Mouse (Mus musculus) regulatory T cell (primary cell): Measurements from ENCODE around the gene Dhcr7.

Experiments
- in situ Hi-C: fragments of 300-600 bp; cut with MboI, MseI; formaldehyde crosslinking; loops from one replicate; pipeline ENCODE4 v1.15.1; 2025; ENCODE audit warnings: high pct_unique_total_duplicates

Dhcr7 gene

DNA sequence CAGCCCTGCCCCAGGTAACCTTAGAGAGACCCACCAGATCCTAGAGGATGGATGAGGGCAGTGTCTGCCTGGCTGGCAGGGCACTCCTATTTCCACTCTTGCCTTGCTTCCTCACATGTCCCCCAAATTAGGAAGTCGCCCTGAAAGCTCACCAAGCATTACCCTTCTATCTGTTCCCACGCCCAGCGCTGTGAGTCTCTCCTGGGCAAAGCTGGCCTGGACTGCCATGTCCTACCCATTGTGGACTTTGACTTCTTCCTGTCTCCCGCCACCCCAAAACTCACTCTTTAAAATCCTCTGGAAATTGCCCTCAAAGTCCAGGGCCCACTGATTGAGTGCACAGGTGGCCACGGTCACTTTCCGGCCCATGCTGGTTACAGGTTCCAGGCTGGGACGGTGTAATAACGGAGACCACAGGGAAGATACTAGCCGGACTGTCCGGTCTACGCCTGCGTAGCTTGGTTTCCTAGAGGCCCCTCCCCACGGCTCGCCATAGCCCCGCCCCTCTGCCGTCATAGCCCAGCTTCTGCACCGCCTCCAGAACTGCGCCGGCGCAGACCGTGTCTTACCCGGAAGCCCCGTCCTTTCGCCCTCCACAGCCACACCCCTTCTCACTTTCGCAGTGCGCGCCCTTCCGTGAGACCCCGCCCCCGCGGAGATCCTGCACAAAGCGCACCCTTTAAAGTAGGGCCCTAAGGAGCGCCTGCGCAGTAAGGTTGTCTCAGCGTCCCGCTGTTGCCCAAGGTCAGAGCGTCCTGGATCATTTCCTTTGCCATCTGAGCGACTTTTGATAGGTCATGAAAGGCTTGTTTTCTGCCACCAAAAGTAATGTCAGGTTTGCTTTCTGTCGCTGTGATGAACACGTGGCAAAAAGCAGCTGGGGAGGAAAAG is at the start of gene Dhcr7, which contains the start of gene Nadsyn1:
Gene Dhcr7, plus strand, starts transcription at position 771 of the 891 bp plus-strand sequence.
Gene Nadsyn1, minus strand, starts transcription at position 475 of the 891 bp plus-strand sequence.
- in situ Hi-C loops: no loop called here

- in situ Hi-C loops: loop anchor here (10.0 kb wide), 1 partner anchor 1971 kb away; no protein-coding TSS in a partner anchor
Measured at GRCm38 (mm10) chr7:143776137-143776536, 46.8 kb upstream of the Dhcr7 start.

GRCm38 (mm10) chr7:143777375-143777774 is 45.6 kb upstream of the Dhcr7 start:
- in situ Hi-C loops: loop anchor here (10.0 kb wide), 1 partner anchor 1973 kb away; no protein-coding TSS in a partner anchor

- in situ Hi-C loops: no loop called here
Measured at GRCm38 (mm10) chr7:143783378-143783995, 39.5 kb upstream of the Dhcr7 start.

DNA sequence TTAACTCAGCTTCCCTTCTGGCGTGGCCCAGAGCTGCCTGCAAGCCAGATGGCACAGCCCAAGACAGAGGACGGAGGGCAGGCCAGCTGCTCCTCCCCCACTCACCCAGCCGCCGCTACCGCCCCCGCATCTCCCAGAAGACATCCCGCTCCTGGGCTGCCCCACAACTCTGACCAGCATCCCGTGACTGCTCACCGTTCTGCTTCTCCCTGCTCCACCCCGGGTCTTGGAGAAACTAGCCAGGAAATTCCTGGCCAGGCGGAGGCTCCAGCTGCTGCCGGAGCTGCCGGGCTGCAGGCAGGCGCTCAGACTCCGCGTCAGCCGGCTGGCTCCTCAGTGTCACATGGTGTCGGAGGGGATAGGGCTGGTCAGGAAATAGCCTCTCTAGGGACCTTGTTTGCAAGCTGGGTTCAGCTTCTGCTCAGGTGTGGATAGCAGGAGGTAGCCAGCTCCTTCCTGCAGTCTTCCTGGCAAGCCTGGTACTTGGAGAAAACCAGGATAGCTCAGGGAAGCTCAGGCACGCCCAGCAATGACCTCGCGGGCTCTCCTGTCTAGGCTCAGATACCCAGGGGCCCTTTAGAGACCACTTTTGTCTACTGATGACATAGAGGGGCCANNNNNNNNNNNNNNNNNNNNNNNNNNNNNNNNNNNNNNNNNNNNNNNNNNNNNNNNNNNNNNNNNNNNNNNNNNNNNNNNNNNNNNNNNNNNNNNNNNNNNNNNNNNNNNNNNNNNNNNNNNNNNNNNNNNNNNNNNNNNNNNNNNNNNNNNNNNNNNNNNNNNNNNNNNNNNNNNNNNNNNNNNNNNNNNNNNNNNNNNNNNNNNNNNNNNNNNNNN is 38.7 kb upstream of the Dhcr7 start, which contains the start of gene Mrgpre:
Gene Mrgpre, minus strand, starts transcription at position 505 of the 834 bp plus-strand sequence.
- in situ Hi-C loops: no loop called here

DNA sequence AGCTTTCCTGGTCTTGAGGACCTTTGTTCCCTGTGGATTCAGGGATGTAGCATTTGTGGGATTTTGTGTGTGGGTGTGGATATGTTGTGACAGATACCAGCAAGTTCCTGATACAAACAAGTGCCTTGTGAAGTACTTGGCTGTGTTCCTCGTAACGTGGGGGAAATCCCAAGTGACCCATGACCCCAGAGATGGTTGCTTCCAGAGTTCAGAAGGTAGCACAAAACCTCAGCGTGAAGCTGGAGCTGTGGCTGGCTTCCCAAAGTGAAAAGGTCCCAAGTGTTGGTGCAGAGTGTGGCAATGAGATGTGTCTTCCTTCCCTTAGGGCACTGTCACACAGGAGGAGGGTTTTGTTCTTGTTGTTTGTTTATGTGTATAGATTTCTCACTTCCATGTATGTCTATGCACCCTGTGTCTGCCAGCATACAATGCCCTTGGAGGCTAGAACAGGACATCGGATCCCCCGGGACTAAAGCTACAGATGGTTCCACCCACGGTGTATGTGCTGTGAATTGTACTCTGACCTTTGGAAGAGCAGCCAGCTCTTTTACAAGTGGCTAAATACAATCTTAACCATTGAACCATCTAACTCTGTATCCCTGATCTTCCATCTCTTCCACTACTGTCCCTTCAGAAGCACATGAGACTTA is 30.5 kb upstream of the Dhcr7 start:
- in situ Hi-C loops: no loop called here

DNA sequence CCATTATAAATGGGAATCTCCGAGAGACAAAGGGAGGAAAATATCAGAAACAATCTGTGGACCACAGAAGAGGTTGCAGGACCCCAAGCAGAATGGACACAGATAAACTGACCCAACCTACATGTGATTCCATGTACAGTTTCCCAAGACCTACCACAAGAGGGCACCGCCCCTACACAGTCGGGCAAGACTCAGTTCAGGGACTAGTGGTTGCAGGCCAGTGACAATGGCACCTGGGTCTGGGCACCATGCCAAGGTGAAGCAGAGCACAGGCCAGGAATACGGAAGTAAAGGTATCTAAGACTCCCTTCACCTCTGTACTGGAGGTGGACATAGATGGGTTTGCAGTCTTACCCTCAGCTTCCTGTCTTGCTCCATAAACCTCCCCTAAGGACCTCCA is 29.8 kb upstream of the Dhcr7 start:
- in situ Hi-C loops: no loop called here

GRCm38 (mm10) chr7:143798783-143799182 is 24.2 kb upstream of the Dhcr7 start:
- in situ Hi-C loops: no loop called here

GRCm38 (mm10) chr7:143800770-143801169 is 22.2 kb upstream of the Dhcr7 start:
- in situ Hi-C loops: no loop called here

GRCm38 (mm10) chr7:143801195-143802065 is 21.5 kb upstream of the Dhcr7 start:
- in situ Hi-C loops: no loop called here

DNA sequence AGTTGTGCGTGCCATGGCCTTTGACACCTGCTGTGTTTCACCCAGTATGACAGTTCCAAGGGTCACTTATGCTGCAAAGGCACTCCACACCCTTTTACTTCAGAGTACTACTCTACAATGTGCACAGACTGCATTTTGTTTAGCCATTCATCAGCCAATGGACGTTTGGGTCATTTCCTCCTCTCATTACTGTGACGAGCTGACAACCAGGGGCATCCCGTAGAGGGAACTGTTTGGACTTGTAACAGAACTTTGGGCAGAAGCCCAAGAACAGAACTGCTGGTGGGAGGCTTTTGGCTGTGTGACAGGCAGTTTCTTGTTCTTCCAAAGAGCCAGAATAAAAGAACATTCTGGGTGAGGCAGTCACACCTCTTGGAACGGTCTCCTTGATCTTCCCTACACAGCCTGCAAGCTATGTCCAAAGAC is 17.7 kb upstream of the Dhcr7 start:
- in situ Hi-C loops: no loop called here

DNA sequence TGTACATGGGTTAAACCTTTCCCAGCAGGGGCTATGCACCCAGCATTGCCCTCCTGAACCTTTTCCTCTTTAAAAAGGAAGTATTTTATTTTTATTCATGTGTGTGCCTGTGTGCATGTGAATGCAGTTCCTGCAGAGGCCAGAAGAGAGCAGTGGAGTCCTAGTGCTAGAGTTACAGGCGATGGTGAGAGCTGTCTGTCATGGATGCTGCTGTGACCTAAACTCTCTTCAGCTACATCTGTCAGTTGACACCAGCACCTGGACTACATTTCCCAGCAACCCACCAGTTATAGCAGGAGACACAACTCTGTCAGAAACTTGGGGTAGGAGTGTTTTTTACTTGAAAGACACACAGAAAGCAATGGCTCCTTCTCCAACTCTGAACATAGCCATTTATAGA is 14.0 kb upstream of the Dhcr7 start:
- in situ Hi-C loops: no loop called here

- in situ Hi-C loops: loop anchor here (10.0 kb wide), 1 partner anchor 86 kb away; no protein-coding TSS in a partner anchor
Measured at GRCm38 (mm10) chr7:143819201-143819600, 3.7 kb upstream of the Dhcr7 start.

GRCm38 (mm10) chr7:143821241-143821640 is 1.7 kb upstream of the Dhcr7 start:
- in situ Hi-C loops: no loop called here

GRCm38 (mm10) chr7:143823266-143823605 is 291 bp downstream of the Dhcr7 start:
- in situ Hi-C loops: no loop called here

- in situ Hi-C loops: no loop called here
Measured at GRCm38 (mm10) chr7:143826985-143827384, 4.0 kb downstream of the Dhcr7 start.

DNA sequence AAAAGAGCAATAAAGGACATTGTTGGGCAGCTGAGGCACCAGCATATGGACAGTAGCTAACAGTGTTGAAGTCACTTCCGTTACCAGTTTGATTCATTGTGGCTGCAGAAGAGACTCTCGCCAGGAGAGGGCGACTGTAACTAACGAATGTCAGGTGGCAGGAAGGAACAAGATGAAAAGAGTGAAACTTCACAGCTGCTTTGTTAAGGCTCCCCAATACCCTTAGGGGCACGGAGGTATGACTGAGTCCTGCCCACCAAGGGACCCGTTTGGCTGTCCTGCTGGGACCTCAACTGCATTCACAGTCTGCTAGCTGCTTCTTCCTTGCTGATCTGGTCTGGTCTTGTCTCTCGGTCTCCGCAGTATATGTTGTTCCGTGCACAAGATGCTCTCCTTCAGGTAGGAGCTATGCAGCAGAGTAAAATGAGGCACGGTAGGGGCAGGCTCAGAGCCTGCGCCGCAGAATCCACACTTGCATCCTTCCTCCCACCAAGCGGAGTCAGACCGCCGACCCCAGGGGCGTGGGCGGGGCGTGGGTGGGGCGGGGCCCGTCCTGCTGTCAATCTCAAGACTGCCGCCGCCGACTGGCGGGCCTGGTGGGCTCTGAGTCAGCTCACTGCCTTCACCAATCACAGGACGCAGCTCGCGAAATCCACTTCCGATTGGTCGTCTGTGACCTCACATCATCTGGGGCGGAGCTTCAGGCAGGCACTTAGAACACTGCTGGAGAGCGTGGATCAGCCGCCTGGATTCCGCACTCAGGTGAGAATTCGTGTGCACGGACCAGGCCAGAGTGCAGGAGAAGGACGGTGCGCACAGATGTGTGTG is 6.8 kb downstream of the Dhcr7 start:
- in situ Hi-C loops: loop anchor here (5.0 to 10.0 kb wide), 3 partner anchors 78 to 725 kb away; partner anchors contain the start of gene Ppfia1

DNA sequence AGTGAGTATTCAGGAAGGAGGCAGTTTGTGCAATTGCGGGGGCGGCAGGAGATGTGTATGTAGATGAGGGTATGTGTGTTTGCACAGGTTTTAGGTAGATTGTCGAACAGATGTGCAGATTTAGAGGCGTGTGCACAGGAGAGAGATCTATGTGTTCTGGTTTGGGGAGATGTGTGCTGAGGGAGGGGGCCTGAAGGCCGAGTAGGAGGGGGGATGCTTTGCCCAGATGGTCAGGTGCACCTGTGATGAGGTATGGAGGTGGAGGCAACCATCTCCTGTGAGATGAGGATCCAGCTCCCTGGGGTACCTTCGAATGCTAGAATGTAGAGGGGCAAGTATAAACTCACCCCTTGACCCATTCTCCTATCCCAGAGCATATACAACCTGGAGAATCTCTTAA is 7.5 kb downstream of the Dhcr7 start:
- in situ Hi-C loops: loop anchor here (5.0 to 10.0 kb wide), 3 partner anchors 77 to 724 kb away; partner anchors contain the start of gene Ppfia1

DNA sequence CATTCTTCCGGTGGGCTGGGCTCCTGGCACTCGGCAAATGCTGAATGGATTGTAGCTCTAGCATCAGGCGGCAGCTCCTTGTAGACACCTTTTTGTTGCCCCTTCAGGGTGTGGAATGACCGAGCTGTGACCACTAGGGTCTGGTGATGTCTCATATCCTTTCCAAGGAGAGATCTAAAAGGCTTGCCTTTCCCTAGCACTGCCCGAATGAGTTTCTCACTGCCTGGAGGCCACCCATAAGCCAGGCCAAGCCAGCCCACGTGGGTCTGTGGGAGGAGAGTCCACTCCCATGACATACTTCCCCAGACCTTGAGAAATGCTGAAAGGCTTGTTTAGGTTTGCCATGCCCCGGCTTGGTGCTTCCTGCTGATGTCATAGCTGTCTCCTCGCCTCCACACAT is 9.3 kb downstream of the Dhcr7 start:
- in situ Hi-C loops: loop anchor here (5.0 to 10.0 kb wide), 3 partner anchors 75 to 723 kb away; partner anchors contain the start of gene Ppfia1
